In the genomic region with DNA sequence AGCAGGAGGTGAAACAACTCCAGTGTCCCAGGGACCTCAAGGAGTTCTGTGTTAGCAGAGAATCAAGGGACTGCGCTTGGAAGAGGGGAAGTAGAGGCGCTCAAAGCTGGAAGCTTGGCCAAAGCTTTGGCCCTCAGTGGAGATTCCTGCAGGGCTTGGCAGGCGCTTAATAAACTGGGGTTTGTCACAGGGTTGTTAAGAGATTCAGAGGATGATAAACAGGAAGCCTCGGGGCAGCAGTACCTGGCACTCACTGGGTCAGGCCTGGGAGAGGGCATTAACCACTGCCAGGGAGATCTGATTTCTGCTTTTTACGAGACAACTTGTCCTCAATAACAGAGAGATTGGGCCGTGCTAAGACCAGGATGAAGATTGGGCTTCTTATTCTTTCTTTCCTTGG, we compare ENCODE assay signal across 22 mouse cellular contexts. TPM values are rescaled to one million over a fixed set of nuclear protein-coding genes. Genes with fewer than 3 reads are reported as not detected.
DNase-seq lines count a peak whose midpoint lies in the region; ATAC-seq and TF ChIP-seq lines count a peak whose summit lies in the region.
"Had no signal": no experiment of that assay in that cellular context is flagged by ENCODE, and none has a peak within 500 bp of the region (broad histone marks: within the 10 kb centered on the region; RNA-seq: fewer than 3 reads in every experiment).

No protein-coding gene starts in this region.

- no peaks in the 10 kb centered on the region for H3K27me3 ChIP-seq in hindbrain, postnatal 0 days (ENCODE audit: insufficient read depth, low read length)
- no peaks in the 10 kb centered on the region for H3K27me3 ChIP-seq in hindbrain, embryonic 10.5 days (ENCODE audit: insufficient read depth, poor library complexity, severe bottlenecking)
- H3K27me3 ChIP-seq in spleen, adult 2 months (ENCODE audit: control insufficient read depth, insufficient read depth, low read length), result no peaks in the 10 kb centered on the region
- no peaks in the 10 kb centered on the region for H3K27me3 ChIP-seq in thymus, adult 2 months (ENCODE audit: control insufficient read depth, insufficient read depth, low read length)
- H3K27me3 ChIP-seq: embryonic facial prominence, embryonic 12.5 days; forebrain, embryonic 15.5 days; heart, embryonic 12.5 days; hindbrain, embryonic 15.5 days; liver, embryonic 15.5 days; megakaryocyte, embryonic 14.5 days; neural tube, embryonic 12.5 days had no signal

- WGBS in hindbrain, postnatal 0 days, result 55% methylated on average over 6 of the region's 6 CpGs
- 88% methylated on average over 6 of the region's 6 CpGs for whole genome bisulfite sequencing in hindbrain, embryonic 10.5 days
- whole genome bisulfite sequencing in spleen, adult 2 months, result 86% methylated on average over 6 of the region's 6 CpGs
- 93% methylated on average over 6 of the region's 6 CpGs for WGBS in thymus, adult 2 months

- no peak for TF ChIP-seq CTCF in hindbrain, postnatal 0 days (IDR thresholded peaks at IDR 0.05; ENCODE audit: low read depth)
- no peak for TF ChIP-seq CTCF in spleen, adult 2 months (IDR thresholded peaks at IDR 0.05; ENCODE audit: extremely low read depth, insufficient read depth, insufficient read length, insufficient replicate concordance)
- no peak for TF ChIP-seq CTCF in thymus, adult 2 months (IDR thresholded peaks at IDR 0.05; ENCODE audit: borderline replicate concordance, control insufficient read depth, extremely low read depth, insufficient read depth, low read length, poor library complexity)

- TF ChIP-seq POLR2A in spleen, adult 2 months (IDR thresholded peaks at IDR 0.05; ENCODE audit: low read depth, low read length), result no peak
- no peak for TF ChIP-seq POLR2A in thymus, adult 2 months (IDR thresholded peaks at IDR 0.05; ENCODE audit: control insufficient read depth, extremely low read depth, insufficient read depth, low read length, poor library complexity)

- H3K4me1 ChIP-seq in hindbrain, postnatal 0 days (ENCODE audit: insufficient read depth, low read length), result no peaks in the 10 kb centered on the region
- no peaks in the 10 kb centered on the region for H3K4me1 ChIP-seq in hindbrain, embryonic 10.5 days (replicated peaks)
- no peaks in the 10 kb centered on the region for H3K4me1 ChIP-seq in spleen, adult 2 months (ENCODE audit: control insufficient read depth, insufficient read depth, insufficient read length)
- no peaks in the 10 kb centered on the region for H3K4me1 ChIP-seq in thymus, adult 2 months (replicated peaks; ENCODE audit: control insufficient read depth, insufficient read depth, low read length)
- H3K4me1 ChIP-seq: embryonic facial prominence, embryonic 12.5 days; forebrain, embryonic 15.5 days; heart, embryonic 12.5 days; hindbrain, embryonic 15.5 days; liver, embryonic 15.5 days; neural tube, embryonic 12.5 days had no signal

- H3K4me2 ChIP-seq in hindbrain, postnatal 0 days (ENCODE audit: low read depth, low read length), result no peak overlapping the region
- H3K4me2 ChIP-seq: embryonic facial prominence, embryonic 12.5 days; forebrain, embryonic 15.5 days; heart, embryonic 12.5 days; hindbrain, embryonic 15.5 days; liver, embryonic 15.5 days; neural tube, embryonic 12.5 days had no signal

- H3K9me3 ChIP-seq in hindbrain, postnatal 0 days (ENCODE audit: low read length), result no peaks in the 10 kb centered on the region
- H3K9me3 ChIP-seq in hindbrain, embryonic 10.5 days, result no peaks in the 10 kb centered on the region
- H3K9me3 ChIP-seq: embryonic facial prominence, embryonic 12.5 days; forebrain, embryonic 15.5 days; heart, embryonic 12.5 days; hindbrain, embryonic 15.5 days; liver, embryonic 15.5 days; megakaryocyte, embryonic 14.5 days; neural tube, embryonic 12.5 days had no signal

- no peak overlapping the region for H3K9ac ChIP-seq in hindbrain, postnatal 0 days (replicated peaks; ENCODE audit: low read length)
- H3K9ac ChIP-seq: embryonic facial prominence, embryonic 12.5 days; forebrain, embryonic 15.5 days; heart, embryonic 12.5 days; hindbrain, embryonic 15.5 days; liver, embryonic 15.5 days; neural tube, embryonic 12.5 days had no signal

- ATAC-seq in hindbrain, postnatal 0 days, result no peak
- ATAC-seq: forebrain, embryonic 15.5 days; intestine, postnatal 0 days had no signal

- DNase-seq in adrenal gland, postnatal 14 days, result peak; percentile 26
- DNase-seq in adrenal gland, postnatal 4 days (ENCODE audit: low spot score in 2 of 2), result no peak
- peak; percentile 36 for DNase-seq in hindbrain, postnatal 0 days (ENCODE audit: low spot score)
- no peak for DNase-seq in hindbrain, embryonic 10.5 days (ENCODE audit: low spot score)
- no peak for DNase-seq in spleen, adult 2 months (ENCODE audit: low read depth in 1 of 2, low spot score in 2 of 2)
- DNase-seq in spleen, postnatal 10 days (ENCODE audit: low spot score in 2 of 2), result no peak
- DNase-seq in cerebellum, postnatal 36 days, result peak; percentile 56 to 57
- no peak for DNase-seq in thymus, adult 2 months
- DNase-seq: adrenal gland, adult 2 months; gastrocnemius, postnatal 14 days; lung, postnatal 14 days; thymus, adult 18-20 months had no signal

- peak overlapping the region; percentile 45; the same call in 1 of the 2 replicates for H3K27ac ChIP-seq in hindbrain, postnatal 0 days
- H3K27ac ChIP-seq in hindbrain, embryonic 10.5 days, result no peak overlapping the region
- H3K27ac ChIP-seq in spleen, adult 2 months (ENCODE audit: insufficient read depth, low read length), result peak overlapping the region; percentile 27
- no peak overlapping the region for H3K27ac ChIP-seq in thymus, adult 2 months (ENCODE audit: control insufficient read depth, insufficient read depth, low read length)
- H3K27ac ChIP-seq: embryonic facial prominence, embryonic 12.5 days; forebrain, embryonic 15.5 days; hindbrain, embryonic 15.5 days; liver, embryonic 15.5 days; neural tube, embryonic 12.5 days had no signal

- H3K4me3 ChIP-seq in hindbrain, postnatal 0 days (ENCODE audit: low read length), result no peak overlapping the region
- no peak overlapping the region for H3K4me3 ChIP-seq in hindbrain, embryonic 10.5 days
- no peak overlapping the region for H3K4me3 ChIP-seq in spleen, adult 2 months (ENCODE audit: extremely low read depth, insufficient read depth, insufficient read length)
- H3K4me3 ChIP-seq in thymus, adult 2 months (ENCODE audit: control insufficient read depth, insufficient read depth, low read length), result no peak overlapping the region
- H3K4me3 ChIP-seq: embryonic facial prominence, embryonic 12.5 days; forebrain, embryonic 15.5 days; heart, embryonic 12.5 days; hindbrain, embryonic 15.5 days; liver, embryonic 15.5 days; megakaryocyte, embryonic 14.5 days; neural tube, embryonic 12.5 days had no signal

- H3K36me3 ChIP-seq in hindbrain, postnatal 0 days (ENCODE audit: insufficient read depth, low read length), result peaks cover 40% of the 10 kb centered on the region
- peaks cover 98% of the 10 kb centered on the region for H3K36me3 ChIP-seq in hindbrain, embryonic 10.5 days
- H3K36me3 ChIP-seq in spleen, adult 2 months (ENCODE audit: control insufficient read depth, insufficient read depth, low read length), result peaks cover 39% of the 10 kb centered on the region
- H3K36me3 ChIP-seq in thymus, adult 2 months (ENCODE audit: control insufficient read depth, insufficient read depth, low read length), result peaks cover 67% of the 10 kb centered on the region

RNA-seq across cellular contexts. Expression of a gene that starts 29.7 kb away (rescaled TPM):
- 197 and 255 TPM in 2 replicates for total RNA-seq in adrenal gland, postnatal 14 days (2021)
- total RNA-seq in adrenal gland, postnatal 4 days (2021), result 100 to 1,000 TPM; 195 to 220 TPM
- total RNA-seq in hindbrain, postnatal 0 days (2014; rRNA removed), result 60.6 and 83.1 TPM in 2 replicates
- polyA plus RNA-seq in hindbrain, postnatal 0 days (2015; fragmentation: Nextera tagmentation; extraction: Ambion mirVana), result 62.3 and 64.0 TPM in 2 replicates
- polyA plus RNA-seq in hindbrain, embryonic 10.5 days (2016; fragmentation: Nextera tagmentation; extraction: Ambion mirVana), result 89.0 and 93.5 TPM in 2 replicates
- polyA plus RNA-seq in spleen, adult 2 months (2012; rRNA removed), result 48.7 and 48.8 TPM in 2 replicates
- polyA plus RNA-seq in thymus, adult 2 months (2012; rRNA removed), result 133 and 139 TPM in 2 replicates

RNA-seq across cellular contexts. Expression of a gene that starts 32.7 kb away (rescaled TPM):
- 0.26 and 0.83 TPM in 2 replicates for total RNA-seq in adrenal gland, postnatal 14 days (2021)
- total RNA-seq in adrenal gland, postnatal 4 days (2021), result 1 to 10 TPM; 1.1 to 1.6 TPM
- 104 and 132 TPM in 2 replicates for total RNA-seq in hindbrain, postnatal 0 days (2014; rRNA removed)
- polyA plus RNA-seq in hindbrain, postnatal 0 days (2015; fragmentation: Nextera tagmentation; extraction: Ambion mirVana), result 124 and 127 TPM in 2 replicates
- 3.3 and 10.9 TPM in 2 replicates for polyA plus RNA-seq in hindbrain, embryonic 10.5 days (2016; fragmentation: Nextera tagmentation; extraction: Ambion mirVana)
- not detected in 2 replicates for polyA plus RNA-seq in spleen, adult 2 months (2012; rRNA removed)
- 0.05 TPM in 1 of 2 replicates, not detected in the other for polyA plus RNA-seq in thymus, adult 2 months (2012; rRNA removed)
- total RNA-seq: adrenal gland, adult 2 months; gastrocnemius, postnatal 14 days; heart, postnatal 25 days; monocyte, adult 5-6 weeks had no signal

RNA-seq across cellular contexts. Expression of a gene that starts 53.4 kb away (rescaled TPM):
- total RNA-seq in adrenal gland, postnatal 14 days (2021), result 25.3 and 29.6 TPM in 2 replicates
- total RNA-seq in adrenal gland, postnatal 4 days (2021), result 10 to 100 TPM; 30.3 to 31.9 TPM
- 141 and 162 TPM in 2 replicates for total RNA-seq in hindbrain, postnatal 0 days (2014; rRNA removed)
- 21.4 and 22.9 TPM in 2 replicates for polyA plus RNA-seq in hindbrain, postnatal 0 days (2015; fragmentation: Nextera tagmentation; extraction: Ambion mirVana)
- polyA plus RNA-seq in hindbrain, embryonic 10.5 days (2016; fragmentation: Nextera tagmentation; extraction: Ambion mirVana), result 8.3 and 10.6 TPM in 2 replicates
- polyA plus RNA-seq in spleen, adult 2 months (2012; rRNA removed), result 16.1 and 22.2 TPM in 2 replicates
- 24.7 and 30.0 TPM in 2 replicates for polyA plus RNA-seq in thymus, adult 2 months (2012; rRNA removed)

Comparison
In these comparisons a context has a peak if more than half of its experiments do, and no peak if none do; other contexts are left out.
1. DNase-seq: peak in adrenal gland, postnatal 14 days (single experiment), hindbrain, postnatal 0 days (single experiment) and cerebellum, postnatal 36 days (2 of 2); none in adrenal gland, postnatal 4 days (0 of 2), hindbrain, embryonic 10.5 days (single experiment), spleen, adult 2 months (0 of 2), spleen, postnatal 10 days (0 of 2) and thymus, adult 2 months (single experiment).
2. H3K27ac ChIP-seq: peak in hindbrain, postnatal 0 days (single experiment) and spleen, adult 2 months (single experiment); none in hindbrain, embryonic 10.5 days (single experiment) and thymus, adult 2 months (single experiment).